Mouse (Mus musculus) ES-E14 (cell line): ENCODE results near the gene Ccdc71. TPM values are rescaled to one million over a fixed set of nuclear protein-coding genes. Genes with fewer than 3 reads are reported as not detected.
A peak's percentile ranks its signal among the peaks of the same experiment; 100 is the strongest.

ENCODE experiments used
- DNase-seq: peaks from one replicate; pipeline ENCODE4 v3.0.0-alpha.2; 2013; ENCODE audit warnings: low read depth, low spot score
- H3K27ac ChIP-seq: 2 replicates; pipeline ENCODE4 v1.5.1; 2012; ENCODE audit warnings: low read depth, mild to moderate bottlenecking, low read length, moderate library complexity, mixed read lengths; ENCODE audit not compliant: poor library complexity, insufficient read depth, severe bottlenecking
- H3K36me3 ChIP-seq: 2 replicates; pipeline ENCODE4 v1.6.1; 2012; ENCODE audit warnings: mild to moderate bottlenecking, low read length, moderate library complexity, mixed read lengths; ENCODE audit not compliant: control insufficient read depth, poor library complexity, insufficient read depth, severe bottlenecking
- H3K4me1 ChIP-seq, 2 experiments: fragments of 150-350 bp in 1 of 2; sonication (generic) in 1 of 2; 2 replicates each; pipeline ENCODE4 v1.6.1; 2012; ENCODE audit warnings: low read length in 2 of 2, mild to moderate bottlenecking in 1 of 2, mixed read lengths in 1 of 2; ENCODE audit not compliant: control insufficient read depth in 2 of 2, insufficient read depth in 2 of 2, poor library complexity in 1 of 2
- H3K4me3 ChIP-seq, 2 experiments: fragments of 150-350 bp in 1 of 2; sonication (generic) in 1 of 2; 2 replicates each; pipeline ENCODE4 v1.5.1; 2012; ENCODE audit warnings: low read length in 2 of 2, low read depth in 1 of 2, mild to moderate bottlenecking in 1 of 2, mixed read lengths in 1 of 2; ENCODE audit not compliant: insufficient read depth in 1 of 2, poor library complexity in 1 of 2, severe bottlenecking in 1 of 2
- H3K9ac ChIP-seq: 2 replicates; pipeline ENCODE4 v1.6.1; 2012; ENCODE audit warnings: low read depth, mild to moderate bottlenecking, low read length, mixed read lengths; ENCODE audit not compliant: poor library complexity, insufficient read depth, severe bottlenecking
- H3K9me3 ChIP-seq: fragments of 150-350 bp; sonication (generic); 2 replicates; pipeline ENCODE4 v1.6.1; 2012; ENCODE audit warnings: low read depth, mild to moderate bottlenecking, low read length; ENCODE audit not compliant: control insufficient read depth, insufficient read depth
- CHD2 ChIP-seq: IDR thresholded peaks from 2 replicates; pipeline ENCODE4 v1.6.1; 2014; ENCODE audit warnings: mild to moderate bottlenecking, low read depth, low read length, inconsistent platforms
- HCFC1 ChIP-seq: IDR thresholded peaks from 2 replicates; pipeline ENCODE4 v1.6.1; 2012; ENCODE audit warnings: low read length, inconsistent platforms, borderline replicate concordance; ENCODE audit not compliant: insufficient read depth
- MAFK ChIP-seq: IDR thresholded peaks from 2 replicates; pipeline ENCODE4 v1.6.1; 2014; ENCODE audit warnings: mild to moderate bottlenecking, low read depth, low read length, inconsistent platforms; ENCODE audit not compliant: insufficient read depth
- ZC3H11A ChIP-seq: IDR thresholded peaks from 2 replicates; pipeline ENCODE4 v1.6.1; 2012; ENCODE audit warnings: low read depth, mild to moderate bottlenecking, inconsistent platforms, low read length, borderline replicate concordance
- ZNF384 ChIP-seq: IDR thresholded peaks from 2 replicates; pipeline ENCODE4 v1.6.1; 2012; ENCODE audit warnings: low read depth, low read length, inconsistent platforms
- in situ Hi-C, 2 experiments: fragments of 600-800 bp; cut with MboI; formaldehyde crosslinking; loops; one replicate each; pipeline ENCODE4 v1.15.1; 2025; ENCODE audit warnings: low sequenced_read_pairs in 2 of 2, inconsistent platforms in 1 of 2; ENCODE audit not compliant: unreplicated experiment in 2 of 2
- total RNA-seq: library from RNA; depleted of rRNA; stranded (reverse); fragments of 300-350 nt; gene quantifications from 2 replicates; pipeline ENCODE4 v1.2.3, GENCODE M21; 2012

The Ccdc71 gene
- total RNA-seq, 1 experiment = 18.6 TPM

DNA sequence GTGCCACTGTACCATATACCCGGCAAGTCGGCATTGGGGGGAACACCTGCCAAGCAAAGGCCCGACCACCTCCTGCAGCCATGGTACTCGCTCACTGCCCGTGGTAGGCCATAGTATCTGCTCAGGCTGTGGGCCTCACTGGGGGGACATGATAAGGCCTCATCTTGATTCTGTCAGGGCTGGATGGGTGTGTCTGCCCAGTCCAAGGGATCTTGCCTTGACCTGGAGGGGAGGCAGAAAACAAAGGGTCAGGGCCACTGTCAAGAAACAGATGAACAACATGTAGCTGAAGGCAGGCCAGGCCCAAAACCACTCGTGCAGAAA lies 9.2 kb upstream of the Ccdc71 start:
- no peaks in the 10 kb centered on the region for H3K9me3 ChIP-seq
- H3K36me3 ChIP-seq = no peaks in the 10 kb centered on the region
- H3K4me1 ChIP-seq = peaks cover 2 to 22% of the 10 kb centered on the region in 2 experiments; a peak in 3 of 4 replicates
- no peak overlapping the region for H3K27ac ChIP-seq
- TF ChIP-seq ZNF384 (no peak), HCFC1 (no peak), ZC3H11A (no peak), CHD2 (no peak), MAFK (no peak)
- DNase-seq = no peak
- in situ Hi-C loops = no loop called here
- H3K9ac ChIP-seq = no peak overlapping the region
- no peak overlapping the region for H3K4me3 ChIP-seq

GRCm38 (mm10) chr9:108451519-108452160 lies 8.7 kb upstream of the Ccdc71 start:
- Histone ChIP-seq H3K9me3 (no peaks in the 10 kb centered on the region), H3K27ac (no peak overlapping the region), H3K4me1 (peaks cover 6 to 22% of the 10 kb centered on the region in 2 experiments; a peak in 3 of 4 replicates), H3K9ac (peak overlapping the region; percentile 49; the same call in 1 of the 2 replicates), H3K4me3 (peak overlapping the region; percentile 51 to 53), H3K36me3 (no peaks in the 10 kb centered on the region)
- TF ChIP-seq HCFC1 = no peak
- TF ChIP-seq CHD2 = no peak
- TF ChIP-seq ZC3H11A = no peak
- no peak for TF ChIP-seq MAFK
- TF ChIP-seq ZNF384 = no peak
- DNase-seq = no peak
- in situ Hi-C loops = no loop called here

- Histone ChIP-seq H3K9me3 (no peaks in the 10 kb centered on the region), H3K36me3 (no peaks in the 10 kb centered on the region), H3K4me1 (peaks cover 7 to 24% of the 10 kb centered on the region in 2 experiments; a peak in 3 of 4 replicates), H3K4me3 (peak overlapping the region; percentile 51 to 53), H3K9ac (peak overlapping the region; percentile 49), H3K27ac (no peak overlapping the region)
- in situ Hi-C loops = no loop called here
- TF ChIP-seq HCFC1 (peak; percentile 38; the same call in 1 of the 2 replicates), ZNF384 (no peak)
- peak; percentile 85 for DNase-seq
Measured at GRCm38 (mm10) chr9:108452291-108452906, 7.9 kb upstream of the Ccdc71 start.

GRCm38 (mm10) chr9:108452911-108453310 lies 7.4 kb upstream of the Ccdc71 start:
- no peak overlapping the region for H3K27ac ChIP-seq
- H3K4me3 ChIP-seq = no peak overlapping the region
- no peak for DNase-seq
- no peak overlapping the region for H3K9ac ChIP-seq
- no peaks in the 10 kb centered on the region for H3K36me3 ChIP-seq
- H3K4me1 ChIP-seq = peaks cover 7 to 26% of the 10 kb centered on the region in 2 experiments; a peak in 3 of 4 replicates
- H3K9me3 ChIP-seq = no peaks in the 10 kb centered on the region
- TF ChIP-seq ZNF384 = no peak
- TF ChIP-seq ZC3H11A = 0 out of 2 replicates have a peak, but pooled peaks have one; percentile 13
- in situ Hi-C loops = no loop called here

DNA sequence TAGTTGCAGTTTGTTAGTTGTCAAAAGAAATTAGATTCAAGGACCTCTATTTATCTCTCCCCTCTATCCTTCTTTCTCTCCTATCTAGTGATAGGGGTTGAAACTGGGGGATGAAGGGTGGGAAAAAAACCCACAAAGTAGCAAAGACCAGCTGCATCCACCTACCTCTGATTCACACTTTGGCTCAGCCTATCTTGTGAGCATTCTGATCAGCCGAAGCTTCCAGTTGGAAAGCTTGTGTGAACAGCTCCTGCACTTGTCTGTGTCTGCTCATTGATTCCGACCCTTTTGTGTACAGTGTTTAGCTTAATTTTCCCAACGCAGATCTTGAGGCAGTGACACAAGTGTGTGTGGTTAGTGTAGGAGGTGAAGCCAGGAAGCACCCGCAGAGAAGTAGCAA lies 6.9 kb upstream of the Ccdc71 start:
- Histone ChIP-seq H3K4me1 (peaks cover 7 to 26% of the 10 kb centered on the region in 2 experiments; a peak in 3 of 4 replicates), H3K36me3 (no peaks in the 10 kb centered on the region)

More for the DNA sequence above, 6.9 kb upstream of the Ccdc71 start:
- Histone ChIP-seq H3K9ac (no peak overlapping the region), H3K9me3 (no peaks in the 10 kb centered on the region), H3K4me3 (no peak overlapping the region), H3K27ac (no peak overlapping the region)
- no peak for DNase-seq
- TF ChIP-seq CHD2 = no peak
- no peak for TF ChIP-seq ZNF384
- TF ChIP-seq ZC3H11A = no peak
- TF ChIP-seq HCFC1 = no peak
- no peak for TF ChIP-seq MAFK
- in situ Hi-C loops = no loop called here
